Mouse (Mus musculus): Measurements from ENCODE around the gene Cldn7.

GRCm38 (mm10) chr11:69994401-69995090 is 30.0 kb downstream of the Cldn7 start:
- TF ChIP-seq CHD2 (IDR thresholded peaks at IDR 0.05; ENCODE audit: low read depth, low read length) (no peak), ZNF384 (IDR thresholded peaks at IDR 0.05; ENCODE audit: low read depth, low read length) (no peak)
